Mouse (Mus musculus) embryonic facial prominence, embryonic 12.5 days (tissue): ENCODE results near the gene Rftn1. TPM values are rescaled to one million over a fixed set of nuclear protein-coding genes. Genes with fewer than 3 reads are reported as not detected.

ENCODE experiments used
- ATAC-seq: fragments of 200-750 bp; cut with Nextera tagmentation; 2 replicates; pipeline ENCODE4 v1.8.0; 2017; ENCODE audit not compliant: insufficient number of reproducible peaks, insufficient read depth, low FRiP score, low TSS enrichment
- H3K27ac ChIP-seq: fragments of 300-500 bp; sonication (generic); 2 replicates; pipeline ENCODE4 v1.5.1; 2016; ENCODE audit warnings: mild to moderate bottlenecking
- H3K27me3 ChIP-seq: fragments of 300-500 bp; sonication (generic); 2 replicates; pipeline ENCODE4 v1.6.1; 2016; ENCODE audit warnings: mild to moderate bottlenecking, moderate library complexity
- H3K36me3 ChIP-seq: fragments of 300-500 bp; sonication (generic); 2 replicates; pipeline ENCODE4 v1.6.1; 2016; ENCODE audit warnings: mild to moderate bottlenecking
- H3K4me1 ChIP-seq: fragments of 300-500 bp; sonication (generic); 2 replicates; pipeline ENCODE4 v1.6.1; 2016
- H3K4me2 ChIP-seq: fragments of 300-500 bp; sonication (generic); replicated peaks from 2 replicates; pipeline ENCODE4 v1.6.1; 2016; ENCODE audit warnings: mild to moderate bottlenecking, moderate library complexity
- H3K4me3 ChIP-seq: fragments of 300-500 bp; sonication (generic); 2 replicates; pipeline ENCODE4 v1.5.1; 2016; ENCODE audit warnings: mild to moderate bottlenecking
- H3K9ac ChIP-seq: fragments of 300-500 bp; sonication (generic); 2 replicates; pipeline ENCODE4 v1.6.1; 2016; ENCODE audit warnings: mild to moderate bottlenecking, moderate library complexity
- H3K9me3 ChIP-seq: fragments of 300-500 bp; sonication (generic); 2 replicates; pipeline ENCODE4 v1.6.1; 2016; ENCODE audit warnings: mild to moderate bottlenecking, moderate library complexity
- WGBS: fragments of 180-500 bp; shearing (Covaris S2); methylation state at CpG from one replicate; pipeline ENCODE4 v1.1.7; 2016; 5-methylcytosine and 5-hydroxymethylcytosine counted together
- polyA plus RNA-seq: library from polyadenylated mRNA; unstranded; fragments of >200 nt; fragmentation: Nextera tagmentation; extraction: Ambion mirVana; gene quantifications from 2 replicates; pipeline ENCODE4 v1.2.1, GENCODE M21; 2016

Rftn1 gene
- 12.1 and 13.0 TPM in 2 replicates for polyA plus RNA-seq

- ATAC-seq = no peak; the same call in 1 of the 2 replicates
- WGBS = under 1% methylated on average over 76 of the region's 79 CpGs
- Histone ChIP-seq H3K36me3 (no peaks in the 10 kb centered on the region), H3K9me3 (no peaks in the 10 kb centered on the region), H3K27me3 (peaks cover 30% of the 10 kb centered on the region), H3K27ac (no peak within 1 kb of the TSS), H3K4me1 (0 out of 2 replicates have a peak, but pooled peaks cover 5% of the 10 kb centered on the region), H3K9ac (peak within 1 kb of the TSS; percentile 69), H3K4me3 (peak within 1 kb of the TSS; percentile 72), H3K4me2 (peak within 1 kb of the TSS; percentile 97)
Observed at GRCm38 (mm10) chr17:50190131-50191015, at the start of gene Rftn1. Gene Rftn1 (minus strand): TSS chr17:50190674.

GRCm38 (mm10) chr17:50237818-50238610 lies 47.5 kb upstream of the Rftn1 start:
- Histone ChIP-seq H3K27me3 (no peaks in the 10 kb centered on the region), H3K9me3 (no peaks in the 10 kb centered on the region), H3K4me2 (no peak overlapping the region), H3K36me3 (no peaks in the 10 kb centered on the region), H3K4me3 (no peak overlapping the region), H3K9ac (no peak overlapping the region), H3K27ac (no peak overlapping the region), H3K4me1 (no peaks in the 10 kb centered on the region)
- WGBS = 65% methylated on average over 11 of the region's 11 CpGs
- no peak for ATAC-seq

- Histone ChIP-seq H3K9ac (no peak overlapping the region), H3K36me3 (no peaks in the 10 kb centered on the region), H3K27me3 (no peaks in the 10 kb centered on the region), H3K9me3 (no peaks in the 10 kb centered on the region), H3K4me3 (no peak overlapping the region), H3K27ac (no peak overlapping the region), H3K4me1 (no peaks in the 10 kb centered on the region), H3K4me2 (no peak overlapping the region)
- ATAC-seq = peak; percentile 80
- WGBS = 4% methylated on average over 8 of the region's 8 CpGs
Observed at GRCm38 (mm10) chr17:50237436-50237709, 46.9 kb upstream of the Rftn1 start.

GRCm38 (mm10) chr17:50236702-50237435 lies 46.4 kb upstream of the Rftn1 start:
- Histone ChIP-seq H3K4me1 (no peaks in the 10 kb centered on the region), H3K4me2 (peak overlapping the region; percentile 18), H3K9ac (no peak overlapping the region), H3K27ac (no peak overlapping the region), H3K9me3 (no peaks in the 10 kb centered on the region), H3K36me3 (no peaks in the 10 kb centered on the region), H3K4me3 (no peak overlapping the region), H3K27me3 (no peaks in the 10 kb centered on the region)
- 42% methylated on average over 9 of the region's 9 CpGs for WGBS
- peak; percentile 73; the same call in 1 of the 2 replicates for ATAC-seq

GRCm38 (mm10) chr17:50235943-50236701 lies 45.6 kb upstream of the Rftn1 start:
- Histone ChIP-seq H3K9ac (no peak overlapping the region), H3K27me3 (no peaks in the 10 kb centered on the region), H3K4me3 (no peak overlapping the region), H3K36me3 (no peaks in the 10 kb centered on the region), H3K9me3 (no peaks in the 10 kb centered on the region), H3K27ac (no peak overlapping the region), H3K4me2 (no peak overlapping the region), H3K4me1 (no peaks in the 10 kb centered on the region)
- WGBS = 49% methylated on average over 13 of the region's 13 CpGs
- no peak for ATAC-seq

GRCm38 (mm10) chr17:50233956-50234355 lies 43.5 kb upstream of the Rftn1 start:
- Histone ChIP-seq H3K27ac (no peak overlapping the region), H3K4me3 (no peak overlapping the region), H3K9ac (no peak overlapping the region), H3K4me1 (no peaks in the 10 kb centered on the region), H3K4me2 (no peak overlapping the region), H3K27me3 (no peaks in the 10 kb centered on the region), H3K9me3 (no peaks in the 10 kb centered on the region), H3K36me3 (no peaks in the 10 kb centered on the region)
- no peak for ATAC-seq
- WGBS = 88% methylated on average over 5 of the region's 5 CpGs

GRCm38 (mm10) chr17:50232821-50233220 lies 42.3 kb upstream of the Rftn1 start:
- Histone ChIP-seq H3K36me3 (no peaks in the 10 kb centered on the region), H3K27ac (no peak overlapping the region), H3K4me3 (no peak overlapping the region), H3K9me3 (no peaks in the 10 kb centered on the region), H3K27me3 (no peaks in the 10 kb centered on the region), H3K4me1 (no peaks in the 10 kb centered on the region), H3K4me2 (no peak overlapping the region), H3K9ac (no peak overlapping the region)
- no peak for ATAC-seq
- 96% methylated on average over 11 of the region's 11 CpGs for WGBS

- WGBS = 89% methylated on average over 8 of the region's 8 CpGs
- no peak for ATAC-seq
- no peak overlapping the region for H3K4me3 ChIP-seq
- no peak overlapping the region for H3K9ac ChIP-seq
- H3K9me3 ChIP-seq = no peaks in the 10 kb centered on the region
- no peaks in the 10 kb centered on the region for H3K27me3 ChIP-seq
- no peaks in the 10 kb centered on the region for H3K36me3 ChIP-seq
- no peak overlapping the region for H3K4me2 ChIP-seq
- H3K27ac ChIP-seq = no peak overlapping the region
- H3K4me1 ChIP-seq = no peaks in the 10 kb centered on the region
Observed at GRCm38 (mm10) chr17:50231206-50231605, 40.7 kb upstream of the Rftn1 start.

GRCm38 (mm10) chr17:50229534-50229933 lies 39.1 kb upstream of the Rftn1 start:
- H3K4me3 ChIP-seq = no peak overlapping the region
- H3K9ac ChIP-seq = no peak overlapping the region
- H3K4me2 ChIP-seq = no peak overlapping the region
- no peaks in the 10 kb centered on the region for H3K4me1 ChIP-seq
- no peaks in the 10 kb centered on the region for H3K9me3 ChIP-seq
- no peak for ATAC-seq
- H3K27me3 ChIP-seq = no peaks in the 10 kb centered on the region
- 69% methylated on average over 4 of the region's 4 CpGs for WGBS
- no peaks in the 10 kb centered on the region for H3K36me3 ChIP-seq
- no peak overlapping the region for H3K27ac ChIP-seq

- Histone ChIP-seq H3K9ac (no peak overlapping the region), H3K4me1 (no peaks in the 10 kb centered on the region), H3K27ac (no peak overlapping the region), H3K9me3 (no peaks in the 10 kb centered on the region), H3K27me3 (no peaks in the 10 kb centered on the region), H3K4me3 (no peak overlapping the region), H3K36me3 (no peaks in the 10 kb centered on the region), H3K4me2 (no peak overlapping the region)
- 77% methylated on average over 7 of the region's 7 CpGs for WGBS
- ATAC-seq = no peak
Observed at GRCm38 (mm10) chr17:50227366-50227765, 36.9 kb upstream of the Rftn1 start.

GRCm38 (mm10) chr17:50224718-50225117 lies 34.2 kb upstream of the Rftn1 start:
- no peak for ATAC-seq

More at GRCm38 (mm10) chr17:50224718-50225117, 34.2 kb upstream of the Rftn1 start:
- H3K27ac ChIP-seq = no peak overlapping the region
- H3K4me1 ChIP-seq = no peaks in the 10 kb centered on the region
- no peak overlapping the region for H3K9ac ChIP-seq
- H3K27me3 ChIP-seq = no peaks in the 10 kb centered on the region
- no peak overlapping the region for H3K4me2 ChIP-seq
- H3K4me3 ChIP-seq = no peak overlapping the region
- H3K36me3 ChIP-seq = no peaks in the 10 kb centered on the region
- H3K9me3 ChIP-seq = no peaks in the 10 kb centered on the region
- WGBS = 72% methylated on average over 5 of the region's 5 CpGs
